Mouse (Mus musculus) lung, postnatal 14 days (tissue): ENCODE data around the gene Fcer1a.
"Not testable (repeated sequence)": the region's sequence is repeated elsewhere in the genome, so short reads cannot be mapped to it uniquely, and the experiment has no call there.

Experiments
- DNase-seq: peaks from one replicate; pipeline ENCODE4 v3.0.0; 2021

Gene Fcer1a

GRCm38 (mm10) chr1:173227081-173227480, at the start of gene Fcer1a:
Gene Fcer1a (minus strand): TSS chr1:173227214.
- DNase-seq = no peak

GRCm38 (mm10) chr1:173265701-173266100, 38.7 kb upstream of the Fcer1a start, which contains the start of gene Olfr418:
Gene Olfr418 (plus strand): TSS chr1:173266001.
- no peak for DNase-seq

- no peak for DNase-seq
These were observed 22.9 kb upstream of the Fcer1a start for GRCm38 (mm10) chr1:173249888-173250287.

- DNase-seq = not testable (repeated sequence)
These were observed 10.0 kb upstream of the Fcer1a start for GRCm38 (mm10) chr1:173237004-173237403.

GRCm38 (mm10) chr1:173216481-173216880, 10.5 kb downstream of the Fcer1a start:
- no peak for DNase-seq

GRCm38 (mm10) chr1:173212092-173212491, 14.9 kb downstream of the Fcer1a start, which contains the start of gene Olfr1404:
Gene Olfr1404 (plus strand): TSS chr1:173212392.
- no peak for DNase-seq

GRCm38 (mm10) chr1:173197508-173197907, 29.5 kb downstream of the Fcer1a start, which contains the start of gene Olfr218:
Gene Olfr218 (plus strand): TSS chr1:173197808.
- no peak for DNase-seq

GRCm38 (mm10) chr1:173196359-173196758, 30.7 kb downstream of the Fcer1a start:
- DNase-seq = no peak

- DNase-seq = no peak
These were observed 35.0 kb downstream of the Fcer1a start for GRCm38 (mm10) chr1:173192059-173192458.

- no peak for DNase-seq
These were observed 36.5 kb downstream of the Fcer1a start, which contains the start of gene Olfr1406 for GRCm38 (mm10) chr1:173190540-173190939. Gene Olfr1406 (minus strand): TSS chr1:173190640.

- no peak for DNase-seq
These were observed 52.7 kb downstream of the Fcer1a start for GRCm38 (mm10) chr1:173174154-173174842.
